ENCODE assay signal across 10 mouse cellular contexts in the genomic region with DNA sequence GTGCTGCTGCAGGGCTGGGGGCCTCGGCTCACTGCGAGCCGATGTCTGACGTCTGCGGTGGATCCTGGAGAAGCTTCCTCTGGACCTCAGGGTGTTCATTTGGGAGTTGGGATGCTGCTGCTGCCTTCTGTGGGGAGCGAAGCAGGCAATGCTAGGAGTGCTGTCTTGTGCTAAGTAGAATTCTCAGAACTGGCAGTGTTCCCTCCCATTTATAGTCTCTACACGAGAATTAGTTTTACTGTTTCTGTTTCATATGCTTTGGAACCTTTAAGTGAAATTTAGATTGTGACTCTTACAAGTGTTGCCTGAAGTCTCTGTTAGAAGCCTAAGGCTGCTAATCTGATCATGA.
DNase-seq lines count a peak whose midpoint lies in the region; ATAC-seq and TF ChIP-seq lines count a peak whose summit lies in the region.
"Had no signal": no experiment of that assay in that cellular context is flagged by ENCODE, and none has a peak within 500 bp of the region (broad histone marks: within the 10 kb centered on the region; RNA-seq: fewer than 3 reads in every experiment).

No protein-coding gene starts in this region.

- no peak for TF ChIP-seq EP300 in heart, adult 2 months (IDR thresholded peaks at IDR 0.05; ENCODE audit: insufficient read depth, low read depth, low read length)

- H3K4me1 ChIP-seq in heart, adult 2 months (ENCODE audit: control insufficient read depth, insufficient read depth, low read length): peaks cover 59% of the 10 kb centered on the region
- peaks cover 58% of the 10 kb centered on the region for H3K4me1 ChIP-seq in liver, embryonic 12.5 days
- peaks cover 52% of the 10 kb centered on the region for H3K4me1 ChIP-seq in liver, embryonic 11.5 days (replicated peaks; ENCODE audit: control insufficient read depth, insufficient read depth, low read length)
- H3K4me1 ChIP-seq in forebrain, embryonic 15.5 days: peaks cover 64% of the 10 kb centered on the region
- H3K4me1 ChIP-seq in neural tube, embryonic 13.5 days (replicated peaks): peaks cover 94% of the 10 kb centered on the region

- no peak for TF ChIP-seq CTCF in heart, adult 2 months (IDR thresholded peaks at IDR 0.05)

- H3K27me3 ChIP-seq in heart, adult 2 months (ENCODE audit: control insufficient read depth, insufficient read depth, low read length): no peaks in the 10 kb centered on the region
- no peaks in the 10 kb centered on the region for H3K27me3 ChIP-seq in liver, embryonic 12.5 days (replicated peaks)
- H3K27me3 ChIP-seq in liver, embryonic 11.5 days (replicated peaks; ENCODE audit: control insufficient read depth, insufficient read depth, low read length): no peaks in the 10 kb centered on the region
- H3K27me3 ChIP-seq in forebrain, embryonic 15.5 days: no peaks in the 10 kb centered on the region
- H3K27me3 ChIP-seq in neural tube, embryonic 13.5 days: no peaks in the 10 kb centered on the region

- peaks cover 10% of the 10 kb centered on the region for H3K79me2 ChIP-seq in heart, adult 2 months (replicated peaks; ENCODE audit: control insufficient read depth, insufficient read depth, low read length)

- no peak for ATAC-seq in liver, embryonic 12.5 days
- no peak for ATAC-seq in liver, embryonic 11.5 days (replicated peaks; ENCODE audit: low FRiP score)
- no peak for ATAC-seq in forebrain, embryonic 15.5 days (replicated peaks)
- ATAC-seq in neural tube, embryonic 13.5 days (ENCODE audit: low read depth): no peak
- no peak for ATAC-seq in megakaryocyte-erythroid progenitor cell, adult 5-6 weeks (replicated peaks; ENCODE audit: low FRiP score, low TSS enrichment, poor library complexity, severe bottlenecking)

- TF ChIP-seq POLR2A in heart, adult 2 months (IDR thresholded peaks at IDR 0.05; ENCODE audit: insufficient read depth, low read depth, low read length): no peak

- intact Hi-C loops in heart, adult 2 months (cut with DNase I): loop anchor here (2.0 kb wide), 1 partner anchor 35 kb away; no protein-coding TSS in a partner anchor
- intact Hi-C loops in heart, postnatal 36 days (cut with DNase I): loop anchor here (5.0 kb wide), 1 partner anchor 34 kb away; no protein-coding TSS in a partner anchor

- peak overlapping the region; percentile 49 for H3K9ac ChIP-seq in heart, adult 2 months (ENCODE audit: low read depth, low read length)
- no peak overlapping the region for H3K9ac ChIP-seq in liver, embryonic 12.5 days
- no peak overlapping the region for H3K9ac ChIP-seq in liver, embryonic 11.5 days (ENCODE audit: low read depth, low read length)
- H3K9ac ChIP-seq in forebrain, embryonic 15.5 days (replicated peaks): no peak overlapping the region
- H3K9ac ChIP-seq in neural tube, embryonic 13.5 days: 0 out of 2 replicates have a peak overlapping the region, but pooled peaks have one; percentile 31

- H3K27ac ChIP-seq in heart, adult 2 months: peak overlapping the region; percentile 76
- H3K27ac ChIP-seq in liver, embryonic 12.5 days: peak overlapping the region; percentile 29; the same call in 1 of the 2 replicates
- no peak overlapping the region for H3K27ac ChIP-seq in liver, embryonic 11.5 days (ENCODE audit: low read depth, low read length)
- peak overlapping the region; percentile 25; the same call in 1 of the 2 replicates for H3K27ac ChIP-seq in forebrain, embryonic 15.5 days (replicated peaks)
- peak overlapping the region; percentile 67; the same call in 1 of the 2 replicates for H3K27ac ChIP-seq in neural tube, embryonic 13.5 days (replicated peaks)

- 28% methylated on average over 7 of the region's 7 CpGs for WGBS in heart, adult 2 months
- WGBS in liver, embryonic 12.5 days (ENCODE audit: insufficient replicate concordance): 61% methylated on average over 7 of the region's 7 CpGs
- WGBS in liver, embryonic 11.5 days: 72% methylated on average over 7 of the region's 7 CpGs
- 72% methylated on average over 7 of the region's 7 CpGs for WGBS in forebrain, embryonic 15.5 days
- WGBS in neural tube, embryonic 13.5 days: 70% methylated on average over 7 of the region's 7 CpGs

- no peak for DNase-seq in heart, adult 2 months
- no peak for DNase-seq in heart, postnatal 36 days
- DNase-seq in liver, embryonic 11.5 days (ENCODE audit: low spot score): no peak
- DNase-seq in ovary, postnatal 10 days (ENCODE audit: low spot score): no peak
- DNase-seq: cerebellum, adult 18-20 months; left cerebral cortex, postnatal 4 days had no signal

- peaks cover 2% of the 10 kb centered on the region; the same call in 1 of the 2 replicates for H3K36me3 ChIP-seq in heart, adult 2 months (ENCODE audit: control insufficient read depth, insufficient read depth, low read length)
- H3K36me3 ChIP-seq in liver, embryonic 12.5 days: no peaks in the 10 kb centered on the region
- no peaks in the 10 kb centered on the region for H3K36me3 ChIP-seq in liver, embryonic 11.5 days (ENCODE audit: control insufficient read depth, insufficient read depth, low read length)
- H3K36me3 ChIP-seq in forebrain, embryonic 15.5 days: no peaks in the 10 kb centered on the region
- H3K36me3 ChIP-seq in neural tube, embryonic 13.5 days: no peaks in the 10 kb centered on the region

- no peak overlapping the region for H3K4me2 ChIP-seq in liver, embryonic 12.5 days
- H3K4me2 ChIP-seq in liver, embryonic 11.5 days: no peak overlapping the region
- no peak overlapping the region for H3K4me2 ChIP-seq in forebrain, embryonic 15.5 days (replicated peaks)
- no peak overlapping the region for H3K4me2 ChIP-seq in neural tube, embryonic 13.5 days

- no peaks in the 10 kb centered on the region for H3K9me3 ChIP-seq in liver, embryonic 12.5 days (replicated peaks)
- no peaks in the 10 kb centered on the region for H3K9me3 ChIP-seq in liver, embryonic 11.5 days (ENCODE audit: control insufficient read depth, low read length)
- no peaks in the 10 kb centered on the region for H3K9me3 ChIP-seq in forebrain, embryonic 15.5 days
- H3K9me3 ChIP-seq in neural tube, embryonic 13.5 days: no peaks in the 10 kb centered on the region

- H3K4me3 ChIP-seq in heart, adult 2 months: peak overlapping the region; percentile 36
- no peak overlapping the region for H3K4me3 ChIP-seq in liver, embryonic 12.5 days
- H3K4me3 ChIP-seq in liver, embryonic 11.5 days (ENCODE audit: low read depth, low read length): no peak overlapping the region
- H3K4me3 ChIP-seq in forebrain, embryonic 15.5 days: no peak overlapping the region
- H3K4me3 ChIP-seq in neural tube, embryonic 13.5 days: no peak overlapping the region

Comparison
In these comparisons a context has a peak if more than half of its experiments do, and no peak if none do; other contexts are left out.
1. H3K9ac ChIP-seq: peak in heart, adult 2 months (single experiment) and neural tube, embryonic 13.5 days (single experiment); none in liver, embryonic 12.5 days (single experiment), liver, embryonic 11.5 days (single experiment) and forebrain, embryonic 15.5 days (single experiment).